Mouse (Mus musculus) layer of hippocampus, postnatal 10 days (tissue): Measurements from ENCODE around the gene Ifna13. TPM values are rescaled to one million over a fixed set of nuclear protein-coding genes. Genes with fewer than 3 reads are reported as not detected.

Source experiments
- DNase-seq, 2 experiments: peaks; one replicate each; pipeline ENCODE4 v3.0.0; 2021; ENCODE audit warnings: low spot score in 2 of 2
- long read RNA-seq: library from polyadenylated mRNA; stranded (forward); transcript quantifications from one replicate; pipeline ENCODE4 v2.0.0, GENCODE M21; 2023
- total RNA-seq, 2 experiments: library from RNA; stranded (reverse); gene quantifications; 2 replicates each; pipeline ENCODE4 v1.2.3; 2021

Ifna13 gene
- not detected for total RNA-seq
- long read RNA-seq: 0 reads

DNA sequence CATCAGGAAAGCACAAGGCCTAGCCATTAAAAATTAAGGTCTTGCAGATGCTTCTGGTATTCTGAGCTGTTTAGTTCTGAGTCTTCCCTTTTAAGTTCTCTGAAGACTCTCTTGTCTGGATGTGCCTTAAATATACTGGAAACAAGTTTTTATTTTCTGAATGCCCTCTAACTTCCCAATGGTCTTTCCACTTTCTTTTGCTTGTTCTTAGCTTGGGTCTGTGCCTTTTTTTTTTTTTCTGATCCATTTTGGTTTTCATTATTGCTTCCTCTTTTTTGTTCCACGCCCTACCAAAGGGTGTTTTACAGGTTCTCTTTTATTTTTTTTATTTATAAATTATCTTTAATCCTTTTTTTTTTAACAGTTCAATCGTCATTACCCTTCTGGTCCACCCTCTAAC, at the start of gene Ifna13:
Ifna13 (minus strand) TSS at position 101 of the 400 bp plus-strand sequence.
- DNase-seq: no peak

DNA sequence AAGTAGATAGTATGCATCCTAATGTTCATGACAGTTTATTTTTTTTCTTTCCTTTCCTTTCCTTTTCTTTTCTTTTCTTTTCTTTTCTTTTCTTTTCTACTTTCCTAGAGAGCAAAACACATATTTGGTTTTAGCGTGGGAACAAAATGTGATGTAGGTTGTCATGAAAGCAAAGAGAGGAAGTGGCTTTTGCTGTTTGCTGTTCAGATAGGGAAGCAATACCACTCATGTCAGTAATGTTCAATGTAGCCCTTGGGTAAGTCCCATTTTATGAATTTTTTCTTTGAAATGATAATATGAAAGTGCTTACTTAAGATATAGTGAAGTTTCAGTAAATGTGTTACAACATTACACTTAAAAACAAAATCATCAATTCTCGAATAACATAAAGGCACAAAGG, 49.1 kb upstream of the Ifna13 start:
- no peak for DNase-seq

DNA sequence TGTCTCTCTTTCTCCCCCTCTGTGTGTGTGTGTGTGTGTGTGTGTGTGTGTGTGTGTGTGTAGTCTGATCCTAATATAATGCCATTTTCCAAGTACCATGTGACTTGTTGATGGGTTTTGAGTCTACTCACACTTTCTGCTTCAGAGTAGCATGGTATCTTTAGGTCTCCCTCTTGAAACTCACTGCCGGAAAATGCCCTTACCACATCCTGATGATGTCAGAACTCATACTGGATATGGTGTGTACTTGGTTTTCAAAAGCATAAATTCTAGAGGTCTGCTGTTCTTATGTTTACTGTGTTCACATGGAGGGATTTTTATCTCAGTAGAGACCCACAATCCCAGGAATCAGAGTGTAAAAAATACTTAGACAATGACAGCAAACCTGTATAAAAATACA, 48.3 kb upstream of the Ifna13 start:
- DNase-seq: no peak

DNA sequence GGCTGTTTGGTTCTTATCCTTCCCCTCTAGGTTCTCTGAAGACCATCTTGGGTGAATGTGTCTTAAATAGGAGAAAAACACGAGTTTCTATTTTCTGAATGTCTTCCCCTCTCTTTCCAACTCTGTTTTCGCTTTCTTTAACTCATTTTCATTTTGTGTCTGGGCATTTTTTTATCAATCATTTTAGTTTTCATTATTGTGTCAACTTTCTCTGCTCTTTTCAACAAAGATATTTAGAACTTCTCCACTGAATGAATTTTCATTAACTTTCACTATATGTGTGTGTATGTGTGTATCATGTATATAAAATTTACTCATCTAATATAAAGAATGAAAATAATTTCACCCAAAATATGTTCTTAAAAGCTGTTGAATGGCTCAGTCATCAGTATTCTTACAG, 47.0 kb upstream of the Ifna13 start, which contains the start of gene Ifnab:
Ifnab (minus strand) TSS at position 101 of the 400 bp plus-strand sequence.
- no peak for DNase-seq

DNA sequence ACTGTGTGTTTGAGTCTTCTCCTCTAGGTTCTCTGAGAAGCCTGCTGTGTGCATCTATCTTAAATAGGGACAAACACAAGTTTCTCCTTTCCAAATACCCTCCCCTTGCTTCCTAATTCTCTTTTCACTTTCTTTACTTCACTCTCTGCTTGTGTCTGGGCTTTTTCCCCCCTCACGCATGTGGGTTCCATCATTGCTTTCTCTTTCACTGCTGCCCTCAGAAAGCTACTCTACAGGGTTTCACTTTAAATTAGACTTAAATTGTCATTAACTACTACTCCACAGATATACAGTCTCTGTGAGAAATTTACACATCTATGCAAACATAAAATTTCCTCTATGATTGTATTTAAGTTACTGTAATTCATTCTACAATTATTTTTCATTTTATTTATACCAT, 39.6 kb upstream of the Ifna13 start, which contains the start of gene Ifna2:
Ifna2 (minus strand) TSS at position 101 of the 400 bp plus-strand sequence.
- no peak for DNase-seq

DNA sequence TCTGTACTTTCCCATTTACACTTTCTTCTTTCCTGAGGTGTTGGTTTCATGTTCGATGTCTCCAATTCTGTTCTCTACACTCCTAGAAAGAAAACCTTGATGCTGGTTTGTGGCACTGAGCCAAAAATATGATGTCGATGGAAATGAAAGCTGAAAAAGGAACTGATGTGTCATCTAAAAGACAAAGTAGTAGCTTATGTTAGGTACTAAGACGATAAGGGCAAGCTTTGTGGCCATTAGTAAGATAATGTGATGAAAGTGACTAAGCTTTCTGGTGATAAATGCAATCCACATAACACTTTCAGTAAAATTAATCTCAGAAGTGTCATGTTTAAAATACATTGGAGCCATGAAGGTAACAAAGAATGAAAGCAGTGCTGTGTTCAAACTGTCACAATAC, 37.1 kb upstream of the Ifna13 start:
- DNase-seq: no peak

DNA sequence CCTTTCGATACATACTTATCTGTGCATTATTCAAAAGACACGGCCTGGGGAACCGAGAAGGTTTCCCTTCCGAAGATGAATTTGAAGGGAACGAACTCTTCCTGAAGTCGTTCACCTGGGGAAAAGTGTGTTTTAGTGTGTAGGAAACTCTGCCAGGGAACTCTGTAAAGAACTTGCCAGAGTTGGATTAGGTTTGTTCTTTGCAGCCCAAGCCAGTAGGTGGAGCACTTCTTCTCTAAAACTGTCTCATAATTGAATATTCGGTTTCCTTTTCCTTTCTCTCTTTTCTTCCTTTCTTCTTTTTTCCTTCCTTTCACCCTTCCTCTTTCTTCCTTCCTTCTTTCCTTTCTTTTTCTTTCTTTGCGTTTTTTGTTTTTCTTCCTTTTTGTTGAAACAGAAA, 36.1 kb upstream of the Ifna13 start:
- DNase-seq: peak; percentile 11 to 40

DNA sequence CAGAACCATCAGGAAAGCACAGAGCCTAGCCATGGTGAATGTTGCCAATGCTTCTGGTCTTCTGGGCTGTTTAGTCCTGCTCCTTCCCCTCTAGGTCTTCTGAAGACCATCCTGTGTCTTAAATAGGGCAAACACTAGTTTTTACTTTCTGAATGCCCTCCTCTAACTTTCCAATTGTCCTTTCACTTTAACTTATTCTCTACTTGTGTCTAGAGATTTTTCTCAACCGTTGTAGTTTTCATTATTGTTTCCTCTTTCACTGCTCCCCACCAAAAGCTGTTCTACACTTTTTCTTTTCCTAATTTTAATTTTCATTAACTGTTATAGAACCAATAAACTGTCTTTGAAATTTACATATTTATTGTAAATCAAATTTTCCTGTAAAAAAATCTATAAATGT, 32.6 kb upstream of the Ifna13 start, which contains the start of gene Ifna16:
Ifna16 (minus strand) TSS at position 101 of the 400 bp plus-strand sequence.
- DNase-seq: no peak

DNA sequence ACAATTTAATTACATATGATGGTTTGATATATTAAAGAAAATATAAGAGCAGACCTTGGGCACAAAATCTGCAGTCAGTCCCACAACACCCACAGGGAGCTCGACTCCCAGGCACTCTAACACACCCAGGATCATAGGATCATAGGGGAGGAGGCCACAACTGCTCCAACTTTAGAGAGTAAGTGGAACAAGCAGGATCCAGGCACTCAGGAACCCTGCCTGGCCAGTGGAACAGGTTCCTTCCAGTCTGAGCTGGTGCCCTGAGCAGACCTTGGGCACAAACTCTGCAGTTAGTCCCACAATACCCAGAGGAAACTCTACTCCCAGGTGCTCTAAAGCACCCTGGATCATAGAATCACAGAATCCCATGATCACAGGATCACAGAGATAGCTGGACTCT, 11.2 kb upstream of the Ifna13 start:
- no peak for DNase-seq

DNA sequence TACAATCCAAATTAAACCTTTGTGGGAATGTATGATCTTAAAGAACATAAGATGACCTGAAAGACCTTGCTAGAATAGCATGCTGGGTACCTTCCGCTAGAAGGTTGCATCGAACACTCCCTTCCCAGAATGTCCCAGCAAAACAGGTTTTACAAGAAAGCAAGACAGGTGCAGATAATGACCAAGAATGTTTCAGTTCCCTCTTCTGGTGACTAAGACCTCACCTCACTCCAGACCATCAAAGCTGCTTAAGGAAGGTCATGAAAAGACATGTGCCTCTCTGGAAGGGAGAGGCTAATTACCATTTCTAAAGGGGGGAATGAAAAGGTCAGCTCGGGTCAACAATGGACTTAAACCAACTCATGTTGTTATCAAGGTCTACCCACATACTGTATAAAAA, 9.4 kb upstream of the Ifna13 start:
- no peak for DNase-seq

DNA sequence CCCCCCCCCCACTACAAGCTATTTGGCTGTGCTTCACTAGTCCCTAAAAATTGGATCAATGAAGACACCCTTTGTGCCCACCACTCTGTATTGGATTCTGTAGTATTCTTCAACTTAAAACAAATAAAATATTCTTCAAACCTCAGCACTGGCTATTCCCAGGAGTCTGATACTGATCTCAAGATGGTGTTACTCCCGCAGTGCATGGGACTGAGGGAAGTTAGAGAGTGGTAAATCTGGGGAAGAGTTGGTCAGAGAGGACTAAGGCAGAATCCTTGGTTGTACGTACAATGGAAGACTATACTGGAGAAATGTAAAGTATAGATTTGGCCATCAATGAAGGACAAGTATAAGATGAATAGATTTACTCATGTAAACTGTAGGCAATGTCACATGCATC, 1.7 kb downstream of the Ifna13 start:
- DNase-seq: no peak

DNA sequence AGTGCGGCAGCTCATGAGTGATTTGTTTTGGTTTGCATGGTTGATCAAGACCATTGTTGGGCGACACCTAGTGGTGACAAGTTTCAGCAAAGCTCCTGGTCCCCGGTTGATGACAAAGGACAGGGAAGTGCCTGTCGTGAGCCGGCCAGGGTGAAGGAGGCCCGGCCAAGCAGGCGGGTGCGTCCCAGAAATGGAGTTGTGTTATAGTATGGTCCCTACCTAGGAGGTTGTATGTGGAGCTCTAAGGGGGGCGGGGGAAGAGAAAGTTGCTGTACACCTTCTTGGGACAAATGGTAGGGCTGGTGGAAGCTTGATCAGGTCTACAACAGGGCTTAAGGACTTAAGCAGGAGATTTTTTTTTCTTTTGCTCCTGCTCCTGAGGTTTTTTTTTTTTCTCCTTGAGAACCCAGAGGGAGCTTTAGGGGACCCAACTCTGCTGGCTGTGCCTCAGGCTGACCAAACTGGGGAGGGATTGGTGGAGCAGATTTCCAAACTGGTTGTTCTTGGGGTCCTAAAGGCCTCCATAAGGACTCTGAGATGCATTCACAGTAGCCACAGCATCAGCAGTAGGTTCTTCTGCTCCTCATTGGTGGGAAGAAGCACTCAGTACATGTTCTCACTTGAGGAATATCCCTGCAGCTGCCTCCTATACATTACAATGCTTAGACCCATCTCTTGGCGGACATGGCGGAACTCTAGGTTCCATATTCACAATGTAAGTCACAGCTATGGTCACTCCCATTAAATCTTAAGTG, 3.0 kb downstream of the Ifna13 start:
- peak; percentile 96 to 98 for DNase-seq

DNA sequence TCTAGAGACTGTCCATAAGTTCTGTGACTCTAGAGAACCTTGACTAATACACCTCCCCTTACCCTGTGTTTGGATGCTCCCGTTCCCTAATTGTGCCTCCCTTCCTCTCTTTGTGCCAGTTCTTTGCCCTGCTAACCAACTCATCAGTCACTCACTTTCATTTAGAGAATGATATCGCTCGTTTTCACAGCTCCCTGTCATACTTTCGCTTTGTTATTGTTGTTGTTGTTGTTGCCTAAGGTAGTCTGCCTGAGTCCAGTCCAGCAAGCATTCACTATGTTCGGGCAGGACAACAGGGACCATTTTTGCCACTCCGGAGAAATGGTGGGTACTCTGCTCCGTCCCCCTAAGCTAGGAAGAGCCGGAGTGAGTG, 3.6 kb downstream of the Ifna13 start:
- DNase-seq: no peak

DNA sequence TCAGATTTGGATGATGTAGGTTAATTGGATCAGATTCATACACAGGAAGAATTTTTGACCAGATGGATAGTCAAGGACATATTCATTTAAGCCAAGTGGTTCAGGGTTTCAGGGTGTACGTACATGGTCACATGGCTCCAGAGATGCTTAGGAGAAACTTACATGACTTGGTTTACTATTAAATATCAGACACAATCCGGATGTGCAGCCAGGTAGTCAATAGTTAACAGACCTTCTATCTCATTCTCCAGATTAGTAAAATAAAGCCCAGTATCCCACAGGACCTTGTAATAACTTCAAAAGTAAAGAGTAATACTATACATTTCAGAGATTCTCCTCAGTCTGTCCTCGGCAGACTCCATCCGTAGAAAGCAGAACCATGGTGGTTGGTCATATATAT, 9.9 kb downstream of the Ifna13 start, which contains the start of gene C87499:
C87499 (minus strand) TSS at position 101 of the 400 bp plus-strand sequence.
- DNase-seq: no peak

DNA sequence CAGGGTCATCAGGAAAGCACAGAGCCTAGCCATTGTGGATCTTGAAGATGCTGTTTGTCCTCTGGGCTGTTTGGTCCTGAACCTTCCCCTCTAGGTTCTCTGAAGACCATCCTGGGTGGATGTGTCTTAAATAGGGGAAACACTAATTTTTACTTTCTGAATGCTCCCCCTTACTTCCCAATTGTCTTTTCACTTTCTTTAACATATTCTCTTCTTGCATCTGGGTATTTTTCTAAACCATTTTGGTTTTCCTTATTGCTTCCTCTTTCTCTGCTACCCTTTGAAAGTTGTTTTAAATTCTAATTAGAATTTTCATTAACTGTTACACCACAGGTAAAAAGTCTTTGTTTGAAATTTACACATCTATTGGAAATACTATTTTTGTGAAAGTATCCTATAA, 41.0 kb downstream of the Ifna13 start, which contains the start of gene Ifna12:
Ifna12 (minus strand) TSS at position 101 of the 400 bp plus-strand sequence.
- no peak for DNase-seq

Other genes with a start within 250 kb of the Ifna13 start
- gene Hacd4, start 205.5 kb downstream of the Ifna13 start, total RNA-seq: 1 to 10 TPM; 3.7 to 3.8 TPM
- not detected for gene Ifnb1, start 121.7 kb downstream of the Ifna13 start, total RNA-seq
- gene Ifna15, start 86.2 kb downstream of the Ifna13 start, total RNA-seq: not detected
- gene Ifna14, start 72.7 kb downstream of the Ifna13 start, total RNA-seq: not detected
- gene Ifna9, start 52.1 kb downstream of the Ifna13 start, total RNA-seq: not detected
- not detected for gene Ifna12, start 41.1 kb downstream of the Ifna13 start, total RNA-seq
- not detected for gene C87499, start 10.0 kb downstream of the Ifna13 start, total RNA-seq
- gene Ifna16, start 32.5 kb upstream of the Ifna13 start, total RNA-seq: not detected
- not detected for gene Ifna2, start 39.5 kb upstream of the Ifna13 start, total RNA-seq
- gene Ifnab, start 46.9 kb upstream of the Ifna13 start, total RNA-seq: not detected
- gene Gm26566, start 77.3 kb upstream of the Ifna13 start, total RNA-seq: 1 to 10 TPM; 1.2 to 1.3 TPM
- 100 to 1,000 TPM; 102 to 104 TPM for gene Klhl9, start 78.0 kb upstream of the Ifna13 start, total RNA-seq
- not detected for gene Gm13271, start 110.4 kb upstream of the Ifna13 start, total RNA-seq
- gene Gm13283, start 115.7 kb upstream of the Ifna13 start, total RNA-seq: not detected
- not detected for gene Gm13290, start 129.4 kb upstream of the Ifna13 start, total RNA-seq
- gene Gm13289, start 132.5 kb upstream of the Ifna13 start, total RNA-seq: not detected
- not detected for gene Gm13272, start 135.4 kb upstream of the Ifna13 start, total RNA-seq
- gene Ifnz, start 137.7 kb upstream of the Ifna13 start, total RNA-seq: not detected
- not detected for gene Gm13276, start 141.2 kb upstream of the Ifna13 start, total RNA-seq
- not detected for gene Gm13277, start 144.2 kb upstream of the Ifna13 start, total RNA-seq
- not detected for gene Gm13278, start 147.1 kb upstream of the Ifna13 start, total RNA-seq
- not detected for gene Gm13275, start 150.0 kb upstream of the Ifna13 start, total RNA-seq
- gene Gm13279, start 152.9 kb upstream of the Ifna13 start, total RNA-seq: not detected
- gene Gm13285, start 155.2 kb upstream of the Ifna13 start, total RNA-seq: not detected
- not detected for gene Gm13287, start 158.8 kb upstream of the Ifna13 start, total RNA-seq
- gene Gm13288, start 161.1 kb upstream of the Ifna13 start, total RNA-seq: not detected
- not detected for gene Ifna7, start 171.8 kb upstream of the Ifna13 start, total RNA-seq
- gene Ifna11, start 175.5 kb upstream of the Ifna13 start, total RNA-seq: not detected
- gene Ifna6, start 183.0 kb upstream of the Ifna13 start, total RNA-seq: not detected
- gene Ifna5, start 191.1 kb upstream of the Ifna13 start, total RNA-seq: not detected
- gene Ifna4, start 197.4 kb upstream of the Ifna13 start, total RNA-seq: not detected
- not detected for gene Ifna1, start 205.6 kb upstream of the Ifna13 start, total RNA-seq
- not detected for gene Ifne, start 235.7 kb upstream of the Ifna13 start, total RNA-seq